Mouse (Mus musculus) liver, postnatal 0 days (tissue): ENCODE measurements around the gene Moxd1. TPM values are rescaled to one million over a fixed set of nuclear protein-coding genes. Genes with fewer than 3 reads are reported as not detected.

ENCODE experiments used
- ATAC-seq: fragments of 200-750 bp; cut with Nextera tagmentation; 2 replicates; pipeline ENCODE4 v1.8.0; 2017; ENCODE audit warnings: mild to moderate bottlenecking, moderate library complexity
- DNase-seq: peaks from one replicate; pipeline ENCODE4 v3.0.0-alpha.2; 2016
- H3K27ac ChIP-seq: fragments of 300-500 bp; sonication (generic); 2 replicates; pipeline ENCODE4 v1.5.1; 2014; ENCODE audit warnings: antibody characterized with exemption, moderate library complexity, mild to moderate bottlenecking, low read depth
- H3K27me3 ChIP-seq: fragments of 300-500 bp; sonication (generic); 2 replicates; pipeline ENCODE4 v1.6.1; 2014; ENCODE audit warnings: low read length, control low read depth, mixed read lengths; ENCODE audit not compliant: insufficient read depth
- H3K36me3 ChIP-seq: fragments of 300-500 bp; sonication (generic); replicated peaks from 2 replicates; pipeline ENCODE4 v1.6.1; 2014; ENCODE audit warnings: mild to moderate bottlenecking, control low read depth, low read length, moderate library complexity, mixed read lengths; ENCODE audit not compliant: insufficient read depth
- H3K4me1 ChIP-seq: fragments of 300-500 bp; sonication (generic); 2 replicates; pipeline ENCODE4 v1.6.1; 2014; ENCODE audit warnings: antibody characterized with exemption, mild to moderate bottlenecking, control low read depth; ENCODE audit not compliant: insufficient read depth
- H3K4me2 ChIP-seq: fragments of 300-500 bp; sonication (generic); 2 replicates; pipeline ENCODE4 v1.6.1; 2014; ENCODE audit warnings: low read depth, mild to moderate bottlenecking, low read length, moderate library complexity, mixed read lengths
- H3K4me3 ChIP-seq: fragments of 300-500 bp; sonication (generic); 2 replicates; pipeline ENCODE4 v1.5.1; 2014; ENCODE audit warnings: low read depth, low read length
- H3K9ac ChIP-seq: fragments of 300-500 bp; sonication (generic); replicated peaks from 2 replicates; pipeline ENCODE4 v1.6.1; 2014; ENCODE audit warnings: mild to moderate bottlenecking, moderate library complexity
- H3K9me3 ChIP-seq: fragments of 300-500 bp; sonication (generic); 2 replicates; pipeline ENCODE4 v1.6.1; 2016; ENCODE audit warnings: mild to moderate bottlenecking, control low read depth, low read length, mixed read lengths
- CTCF ChIP-seq: sonication (generic); IDR thresholded peaks from 2 replicates; pipeline ENCODE4 v1.5.1; 2016; ENCODE audit warnings: antibody characterized with exemption, low read depth
- EP300 ChIP-seq: IDR thresholded peaks from 2 replicates; pipeline ENCODE4 v1.6.1; 2016; ENCODE audit warnings: antibody characterized with exemption, low read depth, mild to moderate bottlenecking
- WGBS: fragments of 180-500 bp; shearing (Covaris S2); extraction: QIAGEN DNeasy Blood & Tissue Kit; methylation state at CpG from one replicate; pipeline ENCODE4 v1.1.7; 2014; ENCODE audit not compliant: insufficient replicate concordance; 5-methylcytosine and 5-hydroxymethylcytosine counted together
- polyA plus RNA-seq: library from polyadenylated mRNA; unstranded; fragments of >200 nt; fragmentation: Nextera tagmentation; extraction: Ambion mirVana; gene quantifications from 2 replicates; pipeline ENCODE4 v1.2.1, GENCODE M21; 2015

Gene Moxd1
- polyA plus RNA-seq, 1 experiment from 2014 or later: not detected

GRCm38 (mm10) chr10:24291611-24292010, 68.3 kb downstream of the Moxd1 start:
- 35% methylated on average over 8 of the region's 8 CpGs for whole genome bisulfite sequencing
- no peaks in the 10 kb centered on the region for H3K9me3 ChIP-seq
- no peak overlapping the region for H3K27ac ChIP-seq
- ATAC-seq (no peak), DNase-seq (no peak)
- no peaks in the 10 kb centered on the region for H3K36me3 ChIP-seq
- H3K9ac ChIP-seq: no peak overlapping the region
- H3K27me3 ChIP-seq: no peaks in the 10 kb centered on the region
- H3K4me3 ChIP-seq: no peak overlapping the region
- no peaks in the 10 kb centered on the region for H3K4me1 ChIP-seq
- no peak for TF ChIP-seq CTCF
- TF ChIP-seq EP300: no peak
- H3K4me2 ChIP-seq: no peak overlapping the region

DNA sequence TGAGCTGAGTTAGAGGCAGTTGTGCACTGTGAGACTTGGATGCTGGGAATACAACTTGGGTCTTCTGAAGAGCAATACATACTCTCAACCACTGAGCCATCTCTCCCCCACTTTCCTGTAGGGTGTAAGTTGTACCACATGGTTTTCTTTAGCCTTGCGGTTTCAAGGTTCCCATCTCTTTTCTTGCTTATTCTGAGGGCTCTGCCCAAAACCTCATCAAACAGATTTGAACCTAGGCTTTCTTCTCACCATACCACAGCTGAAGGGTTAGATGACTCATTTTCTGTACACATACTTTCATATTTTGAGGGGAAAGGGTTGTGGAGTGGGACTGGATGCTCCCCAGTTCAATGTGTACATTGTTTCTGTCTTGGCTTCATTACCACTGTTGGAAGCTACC, 69.4 kb downstream of the Moxd1 start:
- no peak overlapping the region for H3K27ac ChIP-seq
- H3K36me3 ChIP-seq: no peaks in the 10 kb centered on the region
- no peak for DNase-seq
- no peak for TF ChIP-seq EP300
- TF ChIP-seq CTCF: no peak
- H3K27me3 ChIP-seq: no peaks in the 10 kb centered on the region
- H3K4me2 ChIP-seq: no peak overlapping the region
- H3K9me3 ChIP-seq: no peaks in the 10 kb centered on the region
- ATAC-seq: no peak
- H3K4me3 ChIP-seq: no peak overlapping the region
- WGBS: 90% methylated on average over 1 of the region's 1 CpGs
- H3K4me1 ChIP-seq: no peaks in the 10 kb centered on the region
- H3K9ac ChIP-seq: no peak overlapping the region

DNA sequence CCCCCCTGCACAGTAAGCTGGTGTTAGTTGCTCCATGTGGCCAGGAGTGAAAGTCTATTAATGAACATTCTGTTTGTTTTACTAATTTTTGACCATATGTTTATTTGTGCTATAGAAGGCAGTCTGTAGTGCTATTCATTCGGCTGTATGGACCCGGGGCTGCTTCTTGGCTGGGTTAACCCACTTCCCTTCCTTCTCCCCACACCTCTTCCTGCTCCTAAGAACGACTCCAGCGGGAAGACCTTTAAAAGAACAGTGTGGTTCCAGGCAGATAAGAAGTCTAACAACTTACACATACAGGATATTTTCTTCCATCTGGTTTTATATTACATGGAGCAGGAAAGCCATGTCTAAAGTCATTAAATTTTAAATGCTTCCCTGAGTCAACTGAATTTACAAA, 73.3 kb downstream of the Moxd1 start:
- DNase-seq (no peak), ATAC-seq (no peak)
- H3K27me3 ChIP-seq: no peaks in the 10 kb centered on the region
- TF ChIP-seq EP300 (no peak), CTCF (no peak)
- no peaks in the 10 kb centered on the region for H3K4me1 ChIP-seq
- H3K4me2 ChIP-seq: no peak overlapping the region
- no peak overlapping the region for H3K4me3 ChIP-seq
- WGBS: 34% methylated on average over 4 of the region's 4 CpGs
- no peak overlapping the region for H3K9ac ChIP-seq
- no peaks in the 10 kb centered on the region for H3K36me3 ChIP-seq
- H3K9me3 ChIP-seq: no peaks in the 10 kb centered on the region
- H3K27ac ChIP-seq: no peak overlapping the region

DNA sequence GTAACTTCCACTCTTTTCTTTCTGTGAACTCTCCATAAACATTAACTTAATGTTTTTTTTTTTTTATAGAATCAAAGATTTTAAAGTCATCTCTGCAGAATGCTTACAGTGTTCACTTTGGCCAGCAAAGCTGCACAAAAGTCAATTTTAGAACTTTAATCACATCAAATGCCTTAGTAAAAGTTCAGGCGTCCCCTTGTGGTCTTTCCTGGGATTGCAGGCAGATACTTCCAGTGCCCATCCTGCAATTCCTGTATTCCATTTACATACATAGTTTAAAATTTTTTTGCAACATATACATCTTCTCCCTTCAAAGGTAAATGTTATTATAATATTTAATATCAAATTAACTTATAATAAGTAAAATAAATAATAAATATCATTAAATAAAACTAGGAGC, 74.5 kb downstream of the Moxd1 start:
- H3K4me2 ChIP-seq: no peak overlapping the region
- TF ChIP-seq CTCF (peak; percentile 79), EP300 (no peak)
- 4% methylated on average over 1 of the region's 1 CpGs for WGBS
- H3K4me1 ChIP-seq: no peaks in the 10 kb centered on the region
- H3K27ac ChIP-seq: no peak overlapping the region
- H3K36me3 ChIP-seq: no peaks in the 10 kb centered on the region
- H3K27me3 ChIP-seq: no peaks in the 10 kb centered on the region
- H3K9me3 ChIP-seq: no peaks in the 10 kb centered on the region
- ATAC-seq: no peak
- peak; percentile 59 for DNase-seq
- no peak overlapping the region for H3K4me3 ChIP-seq
- H3K9ac ChIP-seq: no peak overlapping the region

GRCm38 (mm10) chr10:24298260-24299244, 75.2 kb downstream of the Moxd1 start:
- Histone ChIP-seq H3K36me3 (no peaks in the 10 kb centered on the region), H3K4me1 (no peaks in the 10 kb centered on the region), H3K4me3 (no peak overlapping the region), H3K9ac (no peak overlapping the region), H3K9me3 (no peaks in the 10 kb centered on the region), H3K27ac (no peak overlapping the region), H3K4me2 (no peak overlapping the region), H3K27me3 (no peaks in the 10 kb centered on the region)
- 43% methylated on average over 2 of the region's 2 CpGs for WGBS
- DNase-seq (peak; percentile 46), ATAC-seq (no peak)
- TF ChIP-seq CTCF (peak; percentile 88), EP300 (no peak)

- H3K9ac ChIP-seq: no peak overlapping the region
- no peaks in the 10 kb centered on the region for H3K9me3 ChIP-seq
- WGBS: 0% methylated on average over 9 of the region's 9 CpGs
- no peaks in the 10 kb centered on the region for H3K36me3 ChIP-seq
- no peak for ATAC-seq
- no peaks in the 10 kb centered on the region for H3K27me3 ChIP-seq
- peak; percentile 61 for DNase-seq
- TF ChIP-seq EP300: no peak
- TF ChIP-seq CTCF: peak; percentile 53
- peak overlapping the region; percentile 48 for H3K4me2 ChIP-seq
- H3K4me3 ChIP-seq: no peak overlapping the region; the same call in 1 of the 2 replicates
- no peaks in the 10 kb centered on the region for H3K4me1 ChIP-seq
- H3K27ac ChIP-seq: no peak overlapping the region
Observed at GRCm38 (mm10) chr10:24312191-24312611, 88.9 kb downstream of the Moxd1 start.
